Mouse (Mus musculus) Patski (cell line): ENCODE data around the gene Gpx8. TPM values are rescaled to one million over a fixed set of nuclear protein-coding genes. Genes with fewer than 3 reads are reported as not detected.

Experiments
- ATAC-seq: fragments of 100-300 bp; one replicate; pipeline ENCODE4 v1.8.0; 2021
- CTCF ChIA-PET: fragments of 350-600 bp; sonication (Branson Sonifier 250); formaldehyde crosslinking; loops from one replicate; lab custom pipeline; 2022; ENCODE audit warnings: inconsistent platforms; lab: Charles Lee
- POLR2A ChIA-PET: fragments of 350-600 bp; sonication (Branson Sonifier 250); formaldehyde crosslinking; loops from one replicate; lab custom pipeline; 2022; ENCODE audit warnings: antibody characterized with exemption, inconsistent platforms; lab: Charles Lee
- DNase-seq: peaks from one replicate; pipeline ENCODE4 v3.0.0-alpha.2; 2011; ENCODE audit warnings: low read depth, low spot score
- H3K27me3 ChIP-seq: fragments of 371-371 bp; one replicate; pipeline ENCODE4 v1.5.1; 2021
- CTCF ChIP-seq: fragments of 100-300 bp; IDR thresholded peaks from one replicate; pipeline ENCODE4 v1.5.1; 2021
- in situ Hi-C: fragments of 300-500 bp; cut with MboI; formaldehyde crosslinking; loops from 3 replicates; pipeline ENCODE4 v1.11.1; 2018; ENCODE audit warnings: low pct_unique_long_range_greater_than_20kb, mixed read lengths
- polyA plus RNA-seq: library from polyadenylated mRNA; unstranded; gene quantifications from one replicate; pipeline ENCODE4 v1.2.3, GENCODE M21; 2021

Gene Gpx8
- polyA plus RNA-seq, 1 experiment from 2014 or later = 105 TPM

- in situ Hi-C loops = loop anchor here (25.0 kb wide), 1 partner anchor 710 kb away; the partner anchor contains the start of gene Ankrd55
- POLR2A ChIA-PET = no interaction called here
- peaks cover 39% of the 10 kb centered on the region for H3K27me3 ChIP-seq
- CTCF ChIA-PET = interaction anchor here (1.5 kb wide), 1 partner anchor 39 kb away, joined by 3 read pairs; no protein-coding TSS in a partner anchor
- DNase-seq (no peak), ATAC-seq (no peak)
- no peak for TF ChIP-seq CTCF
Observed at GRCm38 (mm10) chr13:112997369-112997768, 48.8 kb downstream of the Gpx8 start.

DNA sequence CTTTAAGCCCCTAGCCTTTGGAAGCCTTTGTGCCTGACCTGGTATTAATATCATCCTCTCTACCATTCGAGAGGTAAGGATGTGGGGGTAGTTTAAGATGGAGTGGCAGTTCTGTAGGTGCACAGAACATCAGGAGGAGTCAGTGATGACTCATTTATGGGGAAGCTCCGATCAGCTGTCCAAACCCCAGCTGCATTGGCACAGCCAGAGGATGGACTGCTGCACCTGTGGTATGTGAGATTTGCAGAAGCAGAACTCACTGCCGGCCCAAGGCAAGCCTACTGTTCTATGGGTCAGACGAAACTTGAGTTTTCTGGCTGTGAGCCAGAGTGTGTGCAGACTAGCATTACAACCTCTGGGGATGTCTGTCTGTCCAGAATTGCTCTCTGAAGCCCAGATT, 49.8 kb downstream of the Gpx8 start:
- no peak for TF ChIP-seq CTCF
- in situ Hi-C loops = loop anchor here (25.0 kb wide), 1 partner anchor 709 kb away; the partner anchor contains the start of gene Ankrd55
- ChIA-PET CTCF (no interaction called here), POLR2A (no interaction called here)
- peak; percentile 34 for DNase-seq
- peak; percentile 69 for ATAC-seq
- peaks cover 39% of the 10 kb centered on the region for H3K27me3 ChIP-seq

- ChIA-PET CTCF (interaction anchor here (1.4 to 1.5 kb wide), 2 partner anchors 17 to 19 kb away, joined by 3 to 5 read pairs; no protein-coding TSS in a partner anchor), POLR2A (no interaction called here)
- no peak for TF ChIP-seq CTCF
- peaks cover 49% of the 10 kb centered on the region for H3K27me3 ChIP-seq
- in situ Hi-C loops = loop anchor here (25.0 kb wide), 1 partner anchor 707 kb away; the partner anchor contains the start of gene Ankrd55
- DNase-seq (no peak), ATAC-seq (no peak)
Observed at GRCm38 (mm10) chr13:112994191-112994590, 52.0 kb downstream of the Gpx8 start.

DNA sequence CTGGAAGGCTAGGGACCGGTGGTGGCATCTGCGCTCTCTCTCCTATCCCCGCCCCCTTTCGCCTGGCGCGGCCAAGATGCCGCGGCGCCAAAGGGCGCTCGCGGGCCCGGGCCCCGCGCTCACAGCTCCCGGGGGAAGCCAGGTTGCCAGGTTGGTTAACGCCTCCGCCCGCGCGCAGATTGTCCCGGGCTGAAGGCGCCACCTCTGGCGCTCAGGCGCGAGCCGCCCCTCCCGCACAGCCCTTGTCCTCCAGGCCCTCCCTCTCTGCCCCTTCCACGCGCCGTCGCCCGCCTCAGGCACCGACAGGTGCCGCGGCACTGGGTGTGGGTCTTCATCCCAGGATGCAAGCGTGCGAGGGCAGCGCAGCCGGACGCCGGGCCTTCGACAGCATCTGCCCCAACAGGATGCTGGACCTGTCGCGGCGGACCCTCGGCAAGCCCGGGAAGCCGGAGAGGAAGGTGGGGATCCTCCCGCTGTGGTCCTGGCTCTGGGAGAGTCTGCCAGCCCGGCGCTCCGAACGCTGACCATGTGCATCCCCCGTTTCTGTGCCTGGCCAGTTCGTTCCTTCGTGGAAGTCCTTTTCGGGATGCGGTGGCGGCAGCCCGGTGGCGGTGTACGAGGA, 52.6 kb downstream of the Gpx8 start, which contains the start of gene Mcidas:
TSS of gene Mcidas (plus strand) at position 315 of the 622 bp plus-strand sequence.
- in situ Hi-C loops = loop anchor here (25.0 kb wide), 1 partner anchor 706 kb away; the partner anchor contains the start of gene Ankrd55
- POLR2A ChIA-PET = no interaction called here
- TF ChIP-seq CTCF = no peak
- CTCF ChIA-PET = interaction anchor here (1.4 to 1.5 kb wide), 2 partner anchors 16 to 19 kb away, joined by 3 to 5 read pairs; no protein-coding TSS in a partner anchor
- DNase-seq (no peak), ATAC-seq (no peak)
- peaks cover 49% of the 10 kb centered on the region for H3K27me3 ChIP-seq

Other genes with a start within 250 kb of the Gpx8 start
- 27.3 TPM for gene Plpp1, start 245.6 kb downstream of the Gpx8 start, polyA plus RNA-seq
- 49.8 TPM for gene Mtrex, start 119.0 kb downstream of the Gpx8 start, polyA plus RNA-seq
- gene Dhx29, start 119.0 kb downstream of the Gpx8 start, polyA plus RNA-seq = 15.9 TPM
- gene Ccno, start 58.6 kb downstream of the Gpx8 start, polyA plus RNA-seq = 0.12 TPM
- 0.03 TPM for gene Mcidas, start 52.6 kb downstream of the Gpx8 start, polyA plus RNA-seq
- gene Cdc20b, start 11.3 kb downstream of the Gpx8 start, polyA plus RNA-seq = not detected
- gene Gzma, start 54.6 kb upstream of the Gpx8 start, polyA plus RNA-seq = not detected
- gene Esm1, start 163.2 kb upstream of the Gpx8 start, polyA plus RNA-seq = not detected
- not detected for gene Gzmk, start 179.5 kb upstream of the Gpx8 start, polyA plus RNA-seq
- 0.08 TPM for gene BC067074, start 246.7 kb upstream of the Gpx8 start, polyA plus RNA-seq